Mouse (Mus musculus) intestine, postnatal 0 days (tissue): ENCODE results near the gene Edil3. TPM values are rescaled to one million over a fixed set of nuclear protein-coding genes. Genes with fewer than 3 reads are reported as not detected.

Experiments
- ATAC-seq: fragments of 200-750 bp; cut with Nextera tagmentation; 2 replicates; pipeline ENCODE4 v1.8.0; 2017; ENCODE audit warnings: mild to moderate bottlenecking, moderate TSS enrichment, moderate library complexity
- H3K27ac ChIP-seq: fragments of 300-500 bp; sonication (generic); 2 replicates; pipeline ENCODE4 v1.5.1; 2014; ENCODE audit warnings: mild to moderate bottlenecking, low read depth, low read length, moderate library complexity
- H3K27me3 ChIP-seq: fragments of 300-500 bp; sonication (generic); replicated peaks from 2 replicates; pipeline ENCODE4 v1.6.1; 2014; ENCODE audit warnings: low read length, mixed read lengths; ENCODE audit not compliant: control insufficient read depth, insufficient read depth
- H3K36me3 ChIP-seq: fragments of 300-500 bp; sonication (generic); 2 replicates; pipeline ENCODE4 v1.6.1; 2014; ENCODE audit warnings: mild to moderate bottlenecking, moderate library complexity; ENCODE audit not compliant: control insufficient read depth, insufficient read depth
- H3K4me1 ChIP-seq: fragments of 300-500 bp; sonication (generic); replicated peaks from 2 replicates; pipeline ENCODE4 v1.6.1; 2014; ENCODE audit warnings: antibody characterized with exemption, low read length, mixed read lengths; ENCODE audit not compliant: control insufficient read depth, insufficient read depth
- H3K4me2 ChIP-seq: fragments of 300-500 bp; sonication (generic); replicated peaks from 2 replicates; pipeline ENCODE4 v1.6.1; 2014; ENCODE audit warnings: low read depth, mild to moderate bottlenecking, moderate library complexity
- H3K4me3 ChIP-seq: fragments of 300-500 bp; sonication (generic); 2 replicates; pipeline ENCODE4 v1.5.1; 2014; ENCODE audit warnings: low read depth, low read length
- H3K9ac ChIP-seq: fragments of 300-500 bp; sonication (generic); 2 replicates; pipeline ENCODE4 v1.6.1; 2014; ENCODE audit warnings: mild to moderate bottlenecking, low read depth, low read length
- H3K9me3 ChIP-seq: fragments of 300-500 bp; sonication (generic); 2 replicates; pipeline ENCODE4 v1.6.1; 2016; ENCODE audit warnings: mixed run types; ENCODE audit not compliant: control insufficient read depth
- CTCF ChIP-seq: sonication (generic); IDR thresholded peaks from 2 replicates; pipeline ENCODE4 v1.5.1; 2016; ENCODE audit warnings: low read depth, mild to moderate bottlenecking, control low read depth, antibody characterized with exemption, moderate library complexity
- WGBS: fragments of 180-500 bp; shearing (Covaris S2); extraction: QIAGEN DNeasy Blood & Tissue Kit; methylation state at CpG from one replicate; pipeline ENCODE4 v1.1.7; 2014; 5-methylcytosine and 5-hydroxymethylcytosine counted together
- polyA plus RNA-seq: library from polyadenylated mRNA; unstranded; fragments of >200 nt; fragmentation: Nextera tagmentation; extraction: Ambion mirVana; gene quantifications from 2 replicates; pipeline ENCODE4 v1.2.1, GENCODE M21; 2015

The Edil3 gene
- polyA plus RNA-seq = 3.0 and 3.4 TPM in 2 replicates

DNA sequence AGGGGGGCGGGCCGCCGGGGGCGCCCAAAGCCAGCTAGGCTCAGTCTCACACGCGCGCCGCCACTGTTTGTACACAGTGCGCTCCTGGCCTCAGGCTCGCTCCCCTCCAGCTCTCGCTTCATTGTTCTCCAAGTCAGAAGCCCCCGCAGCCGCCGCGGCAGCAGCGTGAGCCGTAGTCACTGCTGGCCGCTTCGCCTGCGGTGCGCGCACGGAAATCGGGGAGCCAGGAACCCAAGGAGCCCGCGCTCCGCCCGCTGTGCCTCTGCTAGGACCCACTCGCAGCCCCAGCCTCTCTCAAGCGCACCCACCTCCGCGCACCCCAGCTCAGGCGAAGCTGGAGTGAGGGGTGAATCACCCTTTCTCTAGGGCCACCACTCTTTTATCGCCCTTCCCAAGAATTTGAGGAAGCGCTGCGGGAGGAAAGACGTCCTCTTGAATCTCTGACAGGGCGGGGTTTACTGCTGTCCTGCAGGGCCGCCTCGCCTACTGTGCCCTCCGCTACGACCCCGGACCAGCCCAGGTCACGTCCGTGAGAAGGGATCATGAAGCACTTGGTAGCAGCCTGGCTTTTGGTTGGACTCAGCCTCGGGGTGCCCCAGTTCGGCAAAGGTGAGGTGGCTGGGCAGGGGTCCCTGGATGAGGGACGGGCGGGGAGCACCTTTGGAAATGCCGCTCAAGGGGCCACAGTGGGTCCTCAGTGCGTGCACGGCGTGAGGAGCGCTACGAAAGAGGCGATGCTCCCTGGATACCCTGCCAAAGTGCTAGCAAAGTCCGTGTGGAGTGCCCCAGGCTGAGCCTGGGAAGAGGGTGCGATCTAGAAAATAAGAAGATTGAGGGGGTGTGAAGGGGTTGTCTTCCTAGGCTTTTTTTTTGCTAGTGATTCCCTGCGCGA lies at the start of gene Edil3:
TSS of gene Edil3 (plus strand) at position 33 of the 892 bp plus-strand sequence.
- Histone ChIP-seq H3K4me3 (peak within 1 kb of the TSS; percentile 60), H3K27ac (no peak within 1 kb of the TSS)
- WGBS = under 1% methylated on average over 54 of the region's 60 CpGs

DNA sequence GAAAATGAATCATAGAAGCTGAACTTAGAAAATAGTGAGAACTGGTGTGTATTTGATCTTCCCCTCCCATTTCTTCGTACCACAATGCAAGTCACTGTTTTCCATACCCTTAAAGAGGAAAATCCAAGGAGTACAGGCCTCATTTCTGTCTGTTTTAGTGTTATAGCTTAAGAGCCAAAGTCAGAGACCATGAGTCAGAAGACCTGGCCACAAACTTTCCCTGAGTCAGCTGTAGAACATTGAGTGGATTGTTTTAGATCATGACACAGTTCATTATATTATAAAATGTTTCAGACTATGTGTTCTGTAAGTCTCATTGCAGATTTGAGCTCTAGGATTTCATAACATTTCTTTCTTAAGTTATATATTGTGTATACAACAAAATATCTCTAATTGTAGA lies 22.1 kb upstream of the Edil3 start:
- 93% methylated on average over 1 of the region's 1 CpGs for WGBS

More for the DNA sequence above, at the start of gene Edil3:
- Histone ChIP-seq H3K4me1 (no peaks in the 10 kb centered on the region), H3K9me3 (no peaks in the 10 kb centered on the region), H3K36me3 (no peaks in the 10 kb centered on the region), H3K27me3 (peaks cover 7% of the 10 kb centered on the region; the same call in 1 of the 2 replicates), H3K9ac (peak within 1 kb of the TSS; percentile 50), H3K4me2 (peak within 1 kb of the TSS; percentile 90)
- ATAC-seq = 0 out of 2 replicates have a peak, but pooled peaks have one; percentile 19
- TF ChIP-seq CTCF = no peak

GRCm38 (mm10) chr13:88801006-88801405 lies 20.3 kb upstream of the Edil3 start:
- H3K27ac ChIP-seq = no peak overlapping the region
- TF ChIP-seq CTCF = no peak
- ATAC-seq = no peak
- no peak overlapping the region for H3K4me2 ChIP-seq
- no peak overlapping the region for H3K4me3 ChIP-seq
- no peaks in the 10 kb centered on the region for H3K9me3 ChIP-seq
- H3K27me3 ChIP-seq = no peaks in the 10 kb centered on the region
- WGBS = 93% methylated on average over 1 of the region's 1 CpGs
- H3K9ac ChIP-seq = no peak overlapping the region
- no peaks in the 10 kb centered on the region for H3K4me1 ChIP-seq
- no peaks in the 10 kb centered on the region for H3K36me3 ChIP-seq

More for the DNA sequence above, 22.1 kb upstream of the Edil3 start:
- Histone ChIP-seq H3K9me3 (no peaks in the 10 kb centered on the region), H3K4me2 (no peak overlapping the region), H3K36me3 (no peaks in the 10 kb centered on the region), H3K27me3 (no peaks in the 10 kb centered on the region), H3K9ac (no peak overlapping the region), H3K4me3 (no peak overlapping the region), H3K27ac (no peak overlapping the region), H3K4me1 (no peaks in the 10 kb centered on the region)
- no peak for ATAC-seq
- no peak for TF ChIP-seq CTCF

DNA sequence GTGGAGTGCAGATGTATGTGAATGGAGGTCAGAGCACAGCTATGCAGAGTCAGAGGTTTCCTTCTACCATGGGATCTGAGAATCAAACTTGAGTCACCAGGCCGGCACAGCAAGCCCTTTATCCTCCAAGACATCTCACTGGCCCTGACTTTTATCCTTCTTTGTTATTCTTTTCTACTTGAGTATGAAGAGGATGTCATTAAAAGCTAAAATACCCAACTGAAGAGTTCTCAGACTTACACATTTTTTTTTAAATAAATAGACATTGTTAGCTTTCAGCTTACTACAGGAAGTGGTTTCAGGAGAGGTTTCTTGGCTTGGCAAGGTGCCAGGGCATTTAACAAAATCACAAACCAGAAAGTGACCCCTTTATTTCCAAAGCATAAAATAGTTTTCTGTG lies 15.4 kb upstream of the Edil3 start:
- no peak for ATAC-seq
- Histone ChIP-seq H3K4me3 (no peak overlapping the region), H3K4me2 (no peak overlapping the region), H3K27me3 (no peaks in the 10 kb centered on the region), H3K4me1 (no peaks in the 10 kb centered on the region), H3K36me3 (no peaks in the 10 kb centered on the region), H3K27ac (no peak overlapping the region), H3K9me3 (no peaks in the 10 kb centered on the region), H3K9ac (no peak overlapping the region)
- TF ChIP-seq CTCF = no peak
- 36% methylated on average over 1 of the region's 1 CpGs for WGBS

- H3K27me3 ChIP-seq = no peaks in the 10 kb centered on the region
- TF ChIP-seq CTCF = no peak
- no peaks in the 10 kb centered on the region for H3K4me1 ChIP-seq
- H3K9ac ChIP-seq = no peak overlapping the region
- H3K36me3 ChIP-seq = no peaks in the 10 kb centered on the region
- H3K27ac ChIP-seq = no peak overlapping the region
- ATAC-seq = no peak
- no peak overlapping the region for H3K4me2 ChIP-seq
- no peaks in the 10 kb centered on the region for H3K9me3 ChIP-seq
- H3K4me3 ChIP-seq = no peak overlapping the region
- WGBS = 86% methylated on average over 3 of the region's 3 CpGs
These were observed 15.0 kb upstream of the Edil3 start for GRCm38 (mm10) chr13:88806269-88806668.

- no peaks in the 10 kb centered on the region for H3K27me3 ChIP-seq
- no peak for ATAC-seq
- no peak overlapping the region for H3K9ac ChIP-seq
- no peak for TF ChIP-seq CTCF
- WGBS = 90% methylated on average over 1 of the region's 1 CpGs
- no peaks in the 10 kb centered on the region for H3K9me3 ChIP-seq
- no peaks in the 10 kb centered on the region for H3K4me1 ChIP-seq
- H3K4me2 ChIP-seq = no peak overlapping the region
- no peak overlapping the region for H3K27ac ChIP-seq
- H3K4me3 ChIP-seq = no peak overlapping the region
- H3K36me3 ChIP-seq = no peaks in the 10 kb centered on the region
These were observed 11.2 kb upstream of the Edil3 start for GRCm38 (mm10) chr13:88810097-88810496.
